Mouse (Mus musculus) olfactory bulb, adult 2 months (tissue): ENCODE measurements at regions not wholly inside any gene's neighbourhood (a gene's known extent, or its start where the extent isn't known, plus 50 kb on each side); places are given as distances from the start of the nearest gene placed in this dataset.

Experiments
- H3K27ac ChIP-seq: fragments of 200-500 bp; 2 replicates; pipeline ENCODE4 v1.5.1; 2012; ENCODE audit warnings: low read depth, low read length; ENCODE audit not compliant: insufficient read depth
- H3K4me1 ChIP-seq: fragments of 200-500 bp; 2 replicates; pipeline ENCODE4 v1.6.1; 2012; ENCODE audit warnings: low read length; ENCODE audit not compliant: control insufficient read depth, insufficient read depth
- H3K4me3 ChIP-seq: fragments of 200-500 bp; 2 replicates; pipeline ENCODE4 v1.5.1; 2012; ENCODE audit warnings: mild to moderate bottlenecking, low read depth, low read length, moderate library complexity; ENCODE audit not compliant: insufficient read depth
- CTCF ChIP-seq: fragments of 200-500 bp; IDR thresholded peaks from 2 replicates; pipeline ENCODE4 v1.5.1; 2012; ENCODE audit warnings: low read depth, mild to moderate bottlenecking, low read length, moderate library complexity; ENCODE audit not compliant: insufficient read depth
- POLR2A ChIP-seq: fragments of 200-500 bp; IDR thresholded peaks from 2 replicates; pipeline ENCODE4 v1.6.1; 2012; ENCODE audit warnings: mild to moderate bottlenecking, low read depth, low read length, moderate library complexity; ENCODE audit not compliant: insufficient read depth
- WGBS: fragments of 180-500 bp; shearing (Covaris S2); methylation state at CpG from one replicate; pipeline ENCODE4 v1.1.7; 2018; 5-methylcytosine and 5-hydroxymethylcytosine counted together

DNA sequence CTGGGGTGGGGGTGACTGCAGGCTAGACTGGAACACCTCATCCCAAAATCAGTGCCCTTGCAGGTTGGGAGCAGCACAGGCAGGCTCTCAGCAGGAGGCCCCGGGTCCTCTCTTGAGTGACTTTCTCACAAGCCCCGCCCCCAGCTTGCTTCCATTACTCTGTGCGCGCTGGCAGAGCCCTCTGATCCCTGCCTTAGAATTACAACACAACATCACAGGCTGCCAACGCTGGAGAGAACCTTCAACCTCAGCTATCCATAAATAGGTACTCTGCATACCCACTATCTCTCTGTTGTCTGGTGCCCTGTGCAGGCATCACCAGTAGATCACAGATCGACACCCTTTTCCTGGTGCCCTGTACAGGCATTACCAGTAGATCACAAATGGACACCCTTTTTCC is 139.1 kb upstream of the Igsf21 start:
- WGBS: 57% methylated on average over 6 of the region's 6 CpGs
- no peak overlapping the region for H3K4me3 ChIP-seq
- TF ChIP-seq POLR2A: no peak
- TF ChIP-seq CTCF: no peak
- H3K27ac ChIP-seq: no peak overlapping the region
- peaks cover 35% of the 10 kb centered on the region for H3K4me1 ChIP-seq

DNA sequence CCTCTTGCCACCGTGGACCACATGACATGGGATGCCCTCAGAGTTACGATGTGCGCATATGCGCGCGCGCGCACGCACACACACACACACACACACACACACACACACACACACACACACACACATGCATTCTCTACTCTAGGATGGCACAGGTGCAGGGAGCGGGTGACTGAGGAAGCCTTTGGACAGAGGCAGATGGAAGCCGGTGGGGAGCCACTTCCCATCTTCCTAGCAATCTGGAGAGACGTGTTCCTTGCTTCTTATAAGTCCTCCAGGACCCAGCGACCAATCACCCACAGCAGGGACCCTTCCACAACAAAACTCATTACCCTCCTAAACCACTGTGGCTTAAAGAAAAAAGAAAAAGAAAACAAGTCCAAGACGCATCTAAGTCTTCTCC is 138.6 kb upstream of the Igsf21 start:
- TF ChIP-seq CTCF (no peak), POLR2A (no peak)
- Histone ChIP-seq H3K4me3 (no peak overlapping the region), H3K4me1 (peaks cover 35% of the 10 kb centered on the region), H3K27ac (no peak overlapping the region)
- 92% methylated on average over 14 of the region's 14 CpGs for WGBS

DNA sequence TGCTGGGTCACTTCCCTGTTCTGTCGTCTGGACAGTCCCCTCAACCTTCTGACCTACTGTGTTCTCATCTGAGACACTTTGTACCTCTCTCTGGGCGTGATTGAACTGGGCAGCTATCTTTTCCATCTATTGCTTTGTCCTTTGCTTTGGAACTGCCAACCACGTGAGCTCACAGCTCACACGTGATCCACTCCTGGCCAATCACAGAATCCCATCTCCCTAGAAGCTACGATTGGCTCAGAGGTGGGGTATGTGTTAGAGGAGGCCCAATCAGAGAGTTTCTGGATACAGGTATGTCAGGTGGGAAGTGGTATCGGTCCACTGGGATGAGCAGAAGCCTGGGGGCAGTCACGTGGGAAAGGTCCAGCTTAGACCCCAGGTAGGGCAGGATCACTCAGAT is 137.0 kb upstream of the Igsf21 start:
- H3K27ac ChIP-seq: no peak overlapping the region
- 83% methylated on average over 7 of the region's 7 CpGs for WGBS
- H3K4me3 ChIP-seq: no peak overlapping the region
- H3K4me1 ChIP-seq: peaks cover 34% of the 10 kb centered on the region
- no peak for TF ChIP-seq CTCF
- TF ChIP-seq POLR2A: no peak

DNA sequence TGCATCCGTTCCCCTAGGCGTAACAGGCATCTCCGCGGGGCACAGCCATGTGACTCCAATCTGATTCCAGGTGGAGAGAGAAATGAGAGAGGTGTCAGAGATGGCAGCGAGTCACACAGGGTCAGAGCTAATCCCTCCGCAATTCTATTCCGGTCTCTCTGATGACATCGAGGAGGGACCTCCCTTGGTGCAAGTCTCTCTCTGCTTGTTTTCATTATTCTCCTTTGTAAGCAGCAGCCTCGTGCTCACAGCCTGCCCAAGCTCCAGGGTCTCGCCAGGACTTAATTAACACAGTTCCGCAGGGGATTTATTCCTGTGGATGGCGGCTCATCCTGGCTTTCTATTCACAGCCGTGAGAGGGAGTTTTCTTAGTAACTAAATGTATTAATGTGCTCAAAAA is 134.1 kb upstream of the Igsf21 start:
- Histone ChIP-seq H3K4me3 (no peak overlapping the region), H3K27ac (no peak overlapping the region), H3K4me1 (peaks cover 35% of the 10 kb centered on the region)
- 11% methylated on average over 13 of the region's 13 CpGs for WGBS
- TF ChIP-seq POLR2A (no peak), CTCF (no peak)

DNA sequence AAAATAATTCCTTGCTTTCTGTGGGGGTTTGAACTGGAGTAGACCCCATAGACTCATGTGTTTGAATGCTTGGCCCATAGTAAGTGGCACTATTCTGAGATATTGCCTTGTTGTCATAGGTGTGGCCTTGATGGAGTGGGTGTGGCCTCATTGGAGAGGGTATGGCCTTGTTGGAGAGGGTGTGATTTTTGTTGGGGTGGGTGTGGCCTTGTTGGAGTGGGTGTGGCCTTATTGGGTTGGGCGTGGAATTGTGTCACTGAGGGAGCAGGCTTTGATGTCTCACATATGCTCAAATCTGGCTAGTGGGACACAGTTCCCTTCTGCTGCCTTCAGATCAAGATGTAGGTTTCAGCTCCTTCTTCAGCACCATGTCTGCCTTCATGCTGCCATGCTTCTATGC is 131.4 kb upstream of the Igsf21 start:
- 100% methylated on average over 1 of the region's 1 CpGs for WGBS
- H3K4me1 ChIP-seq: peaks cover 22% of the 10 kb centered on the region
- H3K27ac ChIP-seq: no peak overlapping the region
- no peak overlapping the region for H3K4me3 ChIP-seq
- TF ChIP-seq POLR2A (no peak), CTCF (no peak)

DNA sequence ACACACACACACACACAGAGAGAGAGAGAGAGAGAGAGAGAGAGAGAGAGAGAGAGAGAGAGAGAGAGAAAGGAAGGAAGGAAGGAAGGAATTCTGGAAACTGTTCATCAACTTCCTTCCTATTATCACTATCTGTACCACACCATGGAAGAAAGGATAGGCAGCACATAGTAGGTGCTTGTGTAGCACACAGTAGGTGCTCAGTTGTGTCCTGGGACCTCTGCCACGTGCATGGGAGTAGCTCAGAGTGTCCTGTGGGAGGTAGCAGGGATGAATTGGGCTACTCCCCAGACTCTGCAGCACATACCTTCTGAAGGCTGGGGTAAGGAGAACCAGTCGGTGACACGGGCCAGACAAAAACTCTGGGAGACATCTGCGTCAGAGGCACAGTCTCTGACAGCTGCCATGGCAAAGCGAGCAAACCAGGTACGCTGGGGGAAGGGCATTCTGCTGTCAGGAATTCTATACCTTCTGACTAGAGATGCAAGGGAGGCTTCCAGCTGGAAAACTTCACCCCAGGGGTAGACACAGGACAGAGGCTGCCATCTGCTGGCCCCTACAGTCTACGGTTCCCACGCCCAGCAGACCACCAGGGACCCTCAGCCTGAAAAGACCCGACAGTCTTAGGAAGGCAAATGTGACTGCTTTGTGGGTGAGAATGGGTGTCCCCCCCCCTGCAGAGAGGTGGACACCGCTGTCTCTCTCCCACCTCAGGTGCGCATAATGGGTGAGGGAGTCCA is 126.2 kb upstream of the Igsf21 start:
- no peak overlapping the region for H3K4me3 ChIP-seq
- no peak overlapping the region for H3K27ac ChIP-seq
- peak; percentile 34; the same call in 1 of the 2 replicates for TF ChIP-seq CTCF
- no peak for TF ChIP-seq POLR2A
- 46% methylated on average over 11 of the region's 11 CpGs for WGBS
- H3K4me1 ChIP-seq: peaks cover 28% of the 10 kb centered on the region

DNA sequence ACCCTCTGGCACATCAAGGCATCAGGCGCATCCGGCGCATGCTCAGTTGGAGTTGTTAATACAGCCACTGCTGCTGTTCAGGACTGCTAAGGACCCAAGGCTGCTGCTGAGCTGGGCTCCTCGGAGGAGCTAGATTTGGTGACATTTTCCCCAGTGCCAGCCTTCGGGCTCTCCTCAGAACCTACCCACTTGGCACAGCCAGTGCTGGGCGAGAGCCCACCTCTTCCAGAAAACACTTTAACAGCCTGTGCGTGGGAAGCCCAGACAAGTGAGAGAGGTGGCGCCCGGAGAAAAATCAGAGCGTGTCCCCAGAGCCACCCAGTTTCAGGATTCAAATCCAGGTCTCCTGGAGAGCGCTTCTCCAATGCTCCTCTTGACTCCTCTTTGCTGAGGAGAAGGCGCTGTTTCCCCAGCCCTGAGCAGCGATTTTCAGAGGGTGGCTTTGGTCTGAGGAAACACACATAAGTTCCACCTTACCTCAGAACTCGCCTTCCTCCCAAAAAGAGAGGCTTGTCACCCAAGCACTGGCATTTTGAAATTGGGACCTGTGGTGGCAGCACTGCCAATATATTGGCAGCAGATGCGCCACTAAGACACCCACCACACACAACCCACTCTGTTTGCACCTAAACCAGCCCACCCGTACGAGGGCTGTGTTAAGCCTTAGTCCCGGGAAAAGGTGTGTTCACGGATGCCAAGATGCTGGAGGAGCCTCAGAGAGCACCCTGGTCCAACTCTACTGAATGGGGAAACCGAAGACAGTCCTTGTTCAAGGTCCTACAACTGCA is 125.0 kb upstream of the Igsf21 start:
- H3K4me3 ChIP-seq: no peak overlapping the region
- peaks cover 25% of the 10 kb centered on the region for H3K4me1 ChIP-seq
- H3K27ac ChIP-seq: no peak overlapping the region
- TF ChIP-seq POLR2A: no peak
- no peak for TF ChIP-seq CTCF
- 62% methylated on average over 20 of the region's 20 CpGs for WGBS

DNA sequence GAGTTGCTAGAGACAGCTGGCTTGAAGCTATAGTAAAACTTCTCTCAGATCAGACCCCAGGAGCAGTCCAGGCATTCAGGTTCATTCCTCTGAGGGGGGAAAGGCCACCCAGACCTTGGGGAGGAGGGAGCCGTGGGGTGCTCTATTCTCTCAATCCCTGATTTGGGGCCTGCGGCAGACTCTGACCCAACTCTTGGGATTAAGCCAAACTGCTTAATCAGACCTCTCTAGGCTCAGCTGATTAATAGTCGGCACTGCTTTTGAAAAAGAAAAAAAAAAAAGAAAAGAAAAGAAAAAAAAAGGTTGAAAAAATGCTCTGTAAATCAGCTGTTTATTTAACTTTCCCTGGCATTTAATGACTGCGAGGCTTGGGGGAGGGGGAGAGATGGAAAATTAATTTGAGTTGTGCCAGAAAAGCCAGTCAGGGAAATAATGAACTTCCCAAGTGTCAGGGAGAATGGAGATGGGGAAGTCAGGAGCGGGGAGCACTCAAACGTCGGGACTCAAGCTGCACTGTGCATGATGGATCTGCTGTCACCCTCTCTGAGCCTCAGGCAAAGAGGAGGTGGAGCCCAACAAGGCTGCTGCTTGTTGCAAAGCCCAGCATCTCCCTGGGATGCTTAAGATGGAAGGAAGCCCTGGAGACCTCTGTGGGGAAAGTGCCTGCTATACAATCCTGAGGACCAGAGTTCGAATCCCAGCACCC is 120.5 kb upstream of the Igsf21 start:
- WGBS: 45% methylated on average over 8 of the region's 8 CpGs
- no peak overlapping the region for H3K4me3 ChIP-seq
- no peak for TF ChIP-seq CTCF
- no peak for TF ChIP-seq POLR2A
- no peak overlapping the region for H3K27ac ChIP-seq
- peaks cover 35% of the 10 kb centered on the region for H3K4me1 ChIP-seq

DNA sequence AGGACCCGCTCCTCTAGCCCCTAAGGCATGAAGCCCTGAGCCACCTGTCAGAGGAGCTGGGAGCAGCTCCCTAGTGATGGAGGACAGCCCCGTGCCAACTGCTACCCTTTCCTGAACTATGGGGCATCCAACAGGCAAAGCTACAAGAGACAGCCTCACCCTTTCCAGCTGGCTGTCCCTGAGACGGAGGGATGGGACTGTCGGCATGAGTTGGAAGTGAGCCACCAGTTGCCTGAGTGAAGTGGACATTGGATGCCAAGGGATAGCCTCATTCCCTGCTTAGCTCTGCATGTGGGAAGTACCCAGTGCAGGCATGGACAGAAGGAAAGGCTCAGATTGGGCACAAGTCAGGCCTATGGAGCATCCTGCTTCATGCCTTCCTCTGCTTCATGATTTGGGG is 112.3 kb upstream of the Igsf21 start:
- 91% methylated on average over 4 of the region's 4 CpGs for WGBS
- Histone ChIP-seq H3K4me1 (peaks cover 22% of the 10 kb centered on the region), H3K4me3 (no peak overlapping the region), H3K27ac (no peak overlapping the region)
- TF ChIP-seq POLR2A (no peak), CTCF (no peak)
